Mouse (Mus musculus): Measurements from ENCODE around the gene Mchr1.
"Not testable (repeated sequence)": the region's sequence is repeated elsewhere in the genome, so short reads cannot be mapped to it uniquely, and the experiment has no call there.

Gene Mchr1

GRCm38 (mm10) chr15:81235086-81235920, at the start of gene Mchr1:
Gene Mchr1 (plus strand): TSS chr15:81235499.
- DNase-seq: peak; percentile 32

GRCm38 (mm10) chr15:81189061-81189460, 46.2 kb upstream of the Mchr1 start:
- DNase-seq: no peak

GRCm38 (mm10) chr15:81190011-81190629, 45.2 kb upstream of the Mchr1 start:
- peak; percentile 44 for DNase-seq

DNA sequence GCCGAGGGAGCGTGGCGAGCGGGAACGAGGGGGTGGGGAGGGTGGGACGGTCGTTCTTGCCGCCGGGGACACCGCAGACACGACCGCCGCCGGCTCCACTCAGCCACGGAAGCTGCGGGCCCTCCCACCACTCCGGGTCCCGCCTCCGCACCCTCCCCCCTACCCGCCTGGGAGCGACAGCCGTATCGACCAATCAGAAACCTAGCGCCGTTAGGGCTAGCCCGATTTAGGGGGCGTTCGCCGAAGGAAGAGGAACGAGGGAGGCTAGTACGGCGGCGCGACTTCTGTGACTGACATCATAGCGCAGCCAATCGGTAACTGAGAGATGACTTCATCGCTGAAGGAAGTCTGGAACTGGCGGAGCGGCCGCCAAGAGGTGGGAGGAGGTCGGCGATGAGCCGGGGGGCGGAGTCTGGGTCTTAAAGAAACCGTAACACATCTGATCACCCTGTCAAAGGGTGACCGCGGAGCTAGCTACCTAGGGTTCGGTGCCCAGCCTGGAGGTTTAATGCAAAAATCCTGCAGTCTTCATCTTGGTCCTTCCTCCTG, 44.6 kb upstream of the Mchr1 start, which contains the start of gene Mrtfa:
Gene Mrtfa, minus strand, starts transcription at position 128 of the 549 bp plus-strand sequence.
- DNase-seq: peak; percentile 99

DNA sequence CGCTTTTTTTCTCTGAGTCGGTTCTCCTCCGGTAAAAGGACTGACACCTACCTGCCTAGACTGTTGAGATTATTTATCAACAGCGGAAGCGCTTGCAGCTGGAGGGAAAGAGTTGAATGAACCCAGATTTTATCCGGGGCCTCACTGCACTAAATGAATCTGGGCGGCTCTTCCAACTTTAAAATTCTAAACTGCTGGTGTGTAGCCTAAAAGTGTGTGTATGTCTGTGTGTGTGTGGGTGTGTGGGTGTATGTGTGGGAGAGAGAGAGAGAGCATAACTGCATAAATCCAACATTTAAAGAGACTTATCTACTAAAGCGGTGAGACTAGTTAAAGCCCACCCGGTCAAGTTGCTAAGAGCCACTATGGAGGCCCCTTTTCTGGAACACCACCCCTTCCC, 44.0 kb upstream of the Mchr1 start:
- DNase-seq: no peak

DNA sequence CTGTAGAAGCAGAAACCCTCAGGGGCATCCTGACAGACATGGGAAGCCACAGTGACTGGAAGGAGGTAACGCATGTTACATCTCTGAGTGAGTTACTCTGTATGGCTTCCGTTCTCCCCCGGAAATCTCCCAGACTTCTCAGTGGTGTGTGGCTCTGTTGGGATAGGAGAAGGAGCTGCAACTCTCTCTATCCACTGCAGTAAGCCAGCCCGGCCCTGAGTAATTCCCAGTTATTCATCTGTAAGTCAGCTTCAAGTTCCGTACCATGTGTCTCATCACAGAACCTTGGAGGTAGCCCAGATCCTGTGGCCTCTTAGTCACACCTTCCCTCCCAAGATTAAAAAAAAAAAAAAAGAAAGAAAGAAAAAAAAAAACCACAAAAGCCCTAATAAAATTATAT, 43.0 kb upstream of the Mchr1 start:
- DNase-seq: no peak

DNA sequence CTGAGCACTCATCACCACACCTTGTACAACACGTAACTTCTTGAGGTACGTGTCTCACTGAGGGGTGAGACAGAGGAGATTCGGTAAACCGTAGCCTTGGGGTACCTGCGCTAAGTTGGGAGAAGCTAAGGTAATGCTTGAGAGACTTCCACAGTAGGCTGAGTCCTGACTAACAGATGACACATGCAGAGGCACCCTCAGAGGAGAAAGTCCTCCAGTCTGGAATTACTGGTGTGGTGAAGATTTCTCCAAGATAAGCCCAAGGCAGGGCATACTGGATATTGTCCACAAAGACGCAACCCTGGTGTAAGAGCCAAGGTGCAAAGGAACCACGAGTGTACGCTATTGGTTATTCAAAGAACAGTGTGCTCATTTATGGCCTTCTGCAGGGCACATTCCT, 42.4 kb upstream of the Mchr1 start:
- DNase-seq: no peak

DNA sequence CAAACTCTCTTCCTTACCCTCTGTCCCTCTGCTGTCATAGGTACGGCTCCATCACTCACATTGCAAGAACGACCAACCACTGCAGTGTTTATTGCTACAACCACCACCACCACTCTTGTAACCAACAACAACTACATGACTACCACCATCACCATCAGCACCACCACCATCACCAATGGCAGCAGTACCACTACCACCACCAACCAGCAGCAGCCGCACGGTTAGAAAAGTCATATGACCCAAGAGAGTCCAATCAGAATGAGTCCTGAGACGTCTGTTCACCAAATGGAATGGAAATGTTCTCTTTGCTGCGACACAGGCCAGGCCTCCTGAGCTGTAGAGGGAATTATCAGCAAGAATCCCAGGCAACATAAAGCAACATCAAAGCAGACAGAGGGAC, 40.5 kb upstream of the Mchr1 start:
- no peak for DNase-seq

GRCm38 (mm10) chr15:81195447-81195846, 39.9 kb upstream of the Mchr1 start:
- DNase-seq: no peak

DNA sequence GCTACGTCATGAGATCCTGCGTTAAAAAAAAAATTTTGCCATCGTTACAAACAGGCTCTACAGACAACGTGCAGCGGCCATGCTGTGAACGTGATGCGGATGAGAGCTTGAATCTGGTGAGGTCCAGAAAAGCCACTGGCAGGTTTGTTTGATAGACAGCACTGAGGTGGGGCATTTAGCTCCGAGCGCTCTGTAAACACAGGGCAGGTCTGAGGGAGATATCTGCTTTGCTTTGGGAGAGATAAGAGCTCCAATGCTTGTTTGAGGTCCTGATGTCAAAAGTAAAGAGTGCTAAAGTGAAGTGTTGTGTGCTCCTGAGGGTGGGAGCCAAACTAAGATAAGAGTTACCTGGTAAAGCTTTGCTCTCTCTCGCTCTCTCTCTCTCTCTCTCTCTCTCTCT, 38.1 kb upstream of the Mchr1 start:
- no peak for DNase-seq

DNA sequence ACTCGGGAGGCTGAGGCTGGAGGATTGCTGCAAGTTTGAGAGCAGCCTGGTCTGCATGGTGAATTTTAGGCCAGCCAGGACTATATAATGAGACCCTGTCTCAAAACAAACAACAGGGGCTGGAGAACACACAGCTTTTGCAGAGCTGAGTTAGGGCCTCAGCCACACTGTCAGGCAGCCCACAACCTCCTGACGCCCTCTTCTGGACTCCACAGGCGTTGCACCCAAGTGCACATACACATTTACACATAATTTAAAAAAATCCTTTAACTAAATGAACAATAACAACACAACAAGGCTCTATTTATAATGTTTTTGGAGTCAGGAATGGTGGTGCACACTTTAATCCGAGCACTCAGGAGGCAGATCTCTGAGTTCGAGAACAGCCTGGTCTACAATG, 36.9 kb upstream of the Mchr1 start:
- DNase-seq: no peak

DNA sequence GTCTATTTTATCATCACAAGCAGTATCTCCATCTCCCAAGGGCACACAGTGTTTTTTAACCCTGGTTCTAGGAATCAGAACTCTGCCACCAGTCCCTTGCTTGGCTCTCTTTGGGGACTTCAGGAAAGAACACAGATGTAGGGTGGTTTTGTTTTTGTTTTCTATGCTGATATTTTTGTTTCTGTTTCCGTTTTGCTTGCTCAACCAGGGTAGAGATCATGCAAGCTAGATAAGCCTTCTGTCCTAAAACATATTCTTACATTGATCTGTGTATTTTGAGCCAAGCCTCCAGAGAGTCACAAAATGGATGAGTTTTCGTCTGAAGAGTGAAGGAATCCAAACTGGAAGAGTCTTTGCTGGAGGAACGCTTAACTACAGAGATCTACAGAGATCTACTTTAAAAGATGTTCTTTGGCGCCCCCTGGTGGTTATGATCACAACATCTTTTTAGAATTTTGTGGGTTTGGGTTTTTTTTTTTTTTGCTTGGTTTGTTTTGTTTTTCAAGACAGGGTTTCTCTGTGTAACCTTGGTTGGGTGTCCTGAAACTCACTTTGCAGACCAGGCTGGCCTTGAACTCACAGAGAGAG, 35.8 kb upstream of the Mchr1 start:
- DNase-seq: peak; percentile 65

- no peak for DNase-seq
Measured at GRCm38 (mm10) chr15:81202462-81202861, 32.8 kb upstream of the Mchr1 start.

DNA sequence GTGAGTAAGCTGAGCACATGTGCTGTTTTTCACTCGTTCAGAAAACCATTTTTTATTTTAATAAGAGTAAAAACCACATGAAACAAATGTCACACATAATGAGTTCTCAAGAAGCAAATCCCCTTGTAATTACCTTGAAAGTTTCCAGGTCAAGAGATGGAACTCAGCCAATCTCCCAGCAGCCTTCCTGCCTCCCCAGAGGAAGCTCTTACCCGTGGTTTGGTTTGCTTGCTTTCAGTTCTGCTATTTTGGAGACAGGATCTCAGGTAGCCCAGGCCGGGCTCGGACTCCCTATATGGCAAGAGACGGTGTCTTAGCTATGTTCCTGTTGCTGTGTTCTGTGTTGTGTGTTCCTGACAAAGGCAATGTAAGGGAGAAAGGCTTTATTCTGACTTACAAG, 24.8 kb upstream of the Mchr1 start:
- no peak for DNase-seq

DNA sequence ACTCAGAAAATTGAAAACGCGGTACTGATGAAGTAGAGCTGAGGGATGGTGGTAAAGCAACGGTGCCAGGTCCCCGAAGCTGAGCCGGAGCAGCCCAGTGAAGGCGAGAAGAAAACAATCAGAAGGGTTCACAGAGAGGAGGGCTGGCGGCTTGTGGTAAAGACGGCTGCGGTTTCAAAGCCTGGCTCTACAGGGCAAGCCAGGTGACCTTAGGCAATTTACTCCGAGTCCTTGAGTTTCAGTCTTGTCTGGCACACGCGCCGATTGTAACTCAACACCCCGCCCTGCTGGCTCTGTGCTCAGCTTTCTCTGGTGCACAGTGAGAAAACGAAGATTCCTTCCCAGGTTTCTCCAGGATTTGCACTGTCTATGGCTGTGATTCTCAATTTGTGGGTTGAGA, 22.3 kb upstream of the Mchr1 start:
- no peak for DNase-seq

- no peak for DNase-seq
Measured at GRCm38 (mm10) chr15:81216906-81217653, 18.2 kb upstream of the Mchr1 start.

- no peak for DNase-seq
Measured at GRCm38 (mm10) chr15:81219054-81219453, 16.2 kb upstream of the Mchr1 start.

DNA sequence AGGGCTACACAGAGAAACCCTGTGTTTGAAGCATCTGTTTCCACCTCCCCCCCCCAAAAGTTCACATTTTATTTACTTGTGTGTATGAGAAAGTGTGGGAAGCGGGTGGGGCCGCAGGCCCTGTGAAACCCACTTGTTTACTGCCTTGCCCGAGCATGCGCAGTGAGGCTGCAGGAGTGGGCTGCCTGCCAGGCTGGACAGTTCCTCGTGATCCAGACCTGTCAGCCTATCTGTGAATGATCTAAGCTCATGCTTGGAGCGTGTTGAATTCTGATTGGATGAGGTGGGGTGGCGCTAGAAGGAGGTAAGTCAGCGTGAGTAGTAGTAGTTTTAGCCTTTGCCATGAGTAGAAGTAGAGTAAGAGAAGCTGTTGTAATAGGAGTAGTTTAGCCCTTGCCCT, 15.2 kb upstream of the Mchr1 start:
- DNase-seq: not testable (repeated sequence)

DNA sequence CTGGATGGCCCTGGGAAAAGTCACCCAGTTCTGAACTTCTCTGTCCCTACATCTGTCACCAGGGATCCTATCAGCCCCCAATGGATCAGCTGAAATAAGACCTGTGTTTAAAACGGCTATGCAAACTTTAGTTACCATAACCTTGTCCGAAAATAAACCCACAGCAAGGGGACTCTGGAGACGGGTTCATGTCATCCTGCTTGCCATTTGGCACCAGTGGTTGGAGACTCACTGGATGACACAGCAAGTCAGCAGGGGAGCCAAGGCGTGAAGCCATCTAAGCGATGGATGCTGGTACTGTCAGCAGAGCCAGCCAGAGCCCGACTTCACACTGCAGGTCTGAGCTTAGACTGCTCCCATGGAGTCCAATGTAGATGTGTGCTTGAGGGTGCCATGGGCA, 13.9 kb upstream of the Mchr1 start:
- no peak for DNase-seq

GRCm38 (mm10) chr15:81225016-81225415, 10.3 kb upstream of the Mchr1 start:
- DNase-seq: no peak

GRCm38 (mm10) chr15:81225732-81226131, 9.6 kb upstream of the Mchr1 start:
- no peak for DNase-seq

GRCm38 (mm10) chr15:81226796-81227195, 8.5 kb upstream of the Mchr1 start:
- DNase-seq: no peak

DNA sequence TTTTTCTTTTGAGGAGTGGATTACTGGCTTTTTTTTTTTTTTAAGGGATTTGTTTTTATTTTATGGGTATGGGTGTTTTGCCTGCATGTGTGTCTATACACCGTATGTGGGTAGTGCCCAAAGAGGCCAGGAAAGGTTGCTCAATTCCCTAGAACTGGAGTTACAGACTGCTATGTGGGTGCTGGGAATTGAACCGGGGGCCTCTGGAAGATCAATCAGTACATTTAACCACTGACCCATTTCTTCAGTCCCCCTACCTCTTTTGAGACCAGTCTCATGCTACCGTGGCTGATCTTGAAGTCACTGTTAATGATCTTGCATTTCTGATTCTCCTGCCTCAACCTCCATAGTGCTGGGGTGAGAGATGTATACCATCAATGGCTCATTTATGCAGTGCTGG, 8.0 kb upstream of the Mchr1 start:
- DNase-seq: no peak

Data from cerebellum, adult 8-10 months (tissue).